Mouse (Mus musculus) stomach, embryonic 16.5 days (tissue): Measurements from ENCODE around the gene Cox4i1. TPM values are rescaled to one million over a fixed set of nuclear protein-coding genes. Genes with fewer than 3 reads are reported as not detected.

Experiments used
- ATAC-seq: fragments of 200-750 bp; cut with Nextera tagmentation; 2 replicates; pipeline ENCODE4 v1.8.0; 2017; ENCODE audit warnings: moderate number of reproducible peaks, moderate TSS enrichment; ENCODE audit not compliant: insufficient read depth, low FRiP score
- H3K27ac ChIP-seq: fragments of 300-500 bp; sonication (generic); 2 replicates; pipeline ENCODE4 v1.5.1; 2014; ENCODE audit warnings: low read length
- H3K27me3 ChIP-seq: fragments of 300-500 bp; sonication (generic); 2 replicates; pipeline ENCODE4 v1.6.1; 2014; ENCODE audit warnings: low read length, control low read depth, mixed read lengths; ENCODE audit not compliant: control insufficient read depth, insufficient read depth
- H3K36me3 ChIP-seq: fragments of 300-500 bp; sonication (generic); 2 replicates; pipeline ENCODE4 v1.6.1; 2014; ENCODE audit warnings: low read length; ENCODE audit not compliant: control insufficient read depth, insufficient read depth
- H3K4me1 ChIP-seq: fragments of 300-500 bp; sonication (generic); 2 replicates; pipeline ENCODE4 v1.6.1; 2014; ENCODE audit warnings: low read length, control low read depth, mixed read lengths; ENCODE audit not compliant: control insufficient read depth, insufficient read depth
- H3K4me2 ChIP-seq: fragments of 300-500 bp; sonication (generic); 2 replicates; pipeline ENCODE4 v1.6.1; 2014; ENCODE audit warnings: low read depth, low read length, mixed read lengths
- H3K4me3 ChIP-seq: fragments of 300-500 bp; sonication (generic); replicated peaks from 2 replicates; pipeline ENCODE4 v1.5.1; 2014; ENCODE audit warnings: mild to moderate bottlenecking, low read length
- H3K9ac ChIP-seq: fragments of 300-500 bp; sonication (generic); 2 replicates; pipeline ENCODE4 v1.6.1; 2014; ENCODE audit warnings: low read length
- H3K9me3 ChIP-seq: fragments of 300-500 bp; sonication (generic); replicated peaks from 2 replicates; pipeline ENCODE4 v1.6.1; 2016; ENCODE audit warnings: low read length, control low read depth; ENCODE audit not compliant: control insufficient read depth
- WGBS: fragments of 180-500 bp; shearing (Covaris S2); extraction: QIAGEN DNeasy Blood & Tissue Kit; methylation state at CpG from one replicate; pipeline ENCODE4 v1.1.7; 2014; 5-methylcytosine and 5-hydroxymethylcytosine counted together
- polyA plus RNA-seq: library from polyadenylated mRNA; unstranded; fragments of >200 nt; fragmentation: Nextera tagmentation; extraction: Ambion mirVana; gene quantifications from 2 replicates; pipeline ENCODE4 v1.2.1, GENCODE M21; 2015

The Cox4i1 gene
- polyA plus RNA-seq, 1 experiment from 2014 or later = 1,163 TPM

DNA sequence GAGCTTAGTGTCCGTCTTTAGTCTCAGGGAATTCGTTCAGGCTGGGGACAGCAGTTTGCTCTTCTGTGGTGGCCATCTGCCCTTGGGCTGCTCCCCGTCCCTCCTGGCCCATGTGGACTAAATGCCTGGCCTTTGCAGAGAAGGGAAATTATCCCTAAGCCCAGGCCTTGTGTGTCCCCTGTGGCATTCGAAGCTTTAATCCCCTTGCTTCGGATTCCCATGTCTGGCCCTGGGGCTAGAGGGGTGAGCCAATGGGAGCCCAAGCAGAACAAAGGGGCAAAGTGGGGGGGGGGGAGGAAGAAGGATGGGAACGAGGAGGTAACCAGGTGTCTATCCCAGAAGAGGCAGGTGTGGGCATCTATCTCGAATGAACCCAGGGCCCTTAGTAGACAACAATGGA, 20.5 kb upstream of the Cox4i1 start, which contains the start of gene 1190005I06Rik:
1190005I06Rik (minus strand) TSS at position 101 of the 400 bp plus-strand sequence.
- no peak within 1 kb of the TSS for H3K4me2 ChIP-seq
- ATAC-seq = no peak
- WGBS = 54% methylated on average over 7 of the region's 7 CpGs

DNA sequence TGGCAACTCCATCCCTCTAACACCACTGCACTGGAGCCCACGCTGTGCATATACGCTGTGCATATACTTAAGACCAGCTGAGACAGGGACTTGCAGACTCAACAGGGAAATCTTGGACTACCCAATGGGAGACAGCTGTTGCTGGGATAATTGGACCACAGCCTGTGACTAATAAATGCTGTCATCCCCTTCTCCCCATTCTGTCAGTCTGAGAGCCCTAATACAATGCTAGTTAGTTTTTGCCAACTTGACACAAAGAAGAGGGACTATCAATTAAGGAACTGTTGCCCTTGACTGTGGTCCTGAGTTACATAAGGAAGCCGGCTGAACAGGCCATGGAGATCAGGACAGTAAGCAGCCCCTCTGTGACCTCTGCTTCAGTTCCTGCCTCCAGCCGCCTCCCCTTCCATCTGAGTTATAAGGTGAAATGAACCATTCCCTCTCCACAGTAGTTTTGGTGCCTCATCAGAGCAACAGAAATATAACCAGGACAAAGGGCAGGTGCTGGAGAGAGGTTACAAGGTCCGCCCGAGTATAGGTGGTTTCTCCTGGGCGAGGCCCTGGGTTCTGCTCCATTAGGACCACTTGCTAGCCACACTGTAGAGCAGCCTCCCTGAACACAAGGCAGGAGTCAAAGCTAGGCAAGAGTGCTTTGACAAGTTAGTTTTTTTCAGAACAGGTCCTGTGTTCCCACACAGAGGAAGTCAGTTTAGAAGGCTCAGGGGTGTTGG, 11.5 kb upstream of the Cox4i1 start:
- Histone ChIP-seq H3K4me1 (no peaks in the 10 kb centered on the region; the same call in 1 of the 2 replicates), H3K36me3 (peaks cover 14% of the 10 kb centered on the region), H3K27ac (no peak overlapping the region), H3K4me3 (no peak overlapping the region), H3K4me2 (no peak overlapping the region), H3K27me3 (no peaks in the 10 kb centered on the region), H3K9ac (no peak overlapping the region), H3K9me3 (no peaks in the 10 kb centered on the region)
- no peak for ATAC-seq
- WGBS = 85% methylated on average over 7 of the region's 7 CpGs

More for the DNA sequence above, 20.5 kb upstream of the Cox4i1 start, which contains the start of gene 1190005I06Rik:
- H3K27ac ChIP-seq = no peak within 1 kb of the TSS
- no peaks in the 10 kb centered on the region for H3K9me3 ChIP-seq
- no peaks in the 10 kb centered on the region for H3K27me3 ChIP-seq
- no peak within 1 kb of the TSS for H3K9ac ChIP-seq
- H3K4me3 ChIP-seq = no peak within 1 kb of the TSS
- H3K4me1 ChIP-seq = no peaks in the 10 kb centered on the region
- H3K36me3 ChIP-seq = no peaks in the 10 kb centered on the region

GRCm38 (mm10) chr8:120657415-120657814, 10.6 kb upstream of the Cox4i1 start:
- Histone ChIP-seq H3K27ac (no peak overlapping the region), H3K4me2 (no peak overlapping the region), H3K4me3 (no peak overlapping the region), H3K9ac (no peak overlapping the region), H3K9me3 (no peaks in the 10 kb centered on the region), H3K27me3 (no peaks in the 10 kb centered on the region), H3K4me1 (no peaks in the 10 kb centered on the region; the same call in 1 of the 2 replicates), H3K36me3 (peaks cover 14% of the 10 kb centered on the region)
- no peak for ATAC-seq
- 82% methylated on average over 8 of the region's 8 CpGs for WGBS

- ATAC-seq = no peak
- no peaks in the 10 kb centered on the region for H3K9me3 ChIP-seq
- H3K9ac ChIP-seq = no peak overlapping the region
- H3K27ac ChIP-seq = no peak overlapping the region
- no peak overlapping the region for H3K4me3 ChIP-seq
- H3K4me1 ChIP-seq = peaks cover 26% of the 10 kb centered on the region
- H3K4me2 ChIP-seq = no peak overlapping the region
- H3K27me3 ChIP-seq = no peaks in the 10 kb centered on the region
- no peaks in the 10 kb centered on the region for H3K36me3 ChIP-seq
- 75% methylated on average over 6 of the region's 6 CpGs for WGBS
Measured at GRCm38 (mm10) chr8:120664566-120664965, 3.5 kb upstream of the Cox4i1 start.

DNA sequence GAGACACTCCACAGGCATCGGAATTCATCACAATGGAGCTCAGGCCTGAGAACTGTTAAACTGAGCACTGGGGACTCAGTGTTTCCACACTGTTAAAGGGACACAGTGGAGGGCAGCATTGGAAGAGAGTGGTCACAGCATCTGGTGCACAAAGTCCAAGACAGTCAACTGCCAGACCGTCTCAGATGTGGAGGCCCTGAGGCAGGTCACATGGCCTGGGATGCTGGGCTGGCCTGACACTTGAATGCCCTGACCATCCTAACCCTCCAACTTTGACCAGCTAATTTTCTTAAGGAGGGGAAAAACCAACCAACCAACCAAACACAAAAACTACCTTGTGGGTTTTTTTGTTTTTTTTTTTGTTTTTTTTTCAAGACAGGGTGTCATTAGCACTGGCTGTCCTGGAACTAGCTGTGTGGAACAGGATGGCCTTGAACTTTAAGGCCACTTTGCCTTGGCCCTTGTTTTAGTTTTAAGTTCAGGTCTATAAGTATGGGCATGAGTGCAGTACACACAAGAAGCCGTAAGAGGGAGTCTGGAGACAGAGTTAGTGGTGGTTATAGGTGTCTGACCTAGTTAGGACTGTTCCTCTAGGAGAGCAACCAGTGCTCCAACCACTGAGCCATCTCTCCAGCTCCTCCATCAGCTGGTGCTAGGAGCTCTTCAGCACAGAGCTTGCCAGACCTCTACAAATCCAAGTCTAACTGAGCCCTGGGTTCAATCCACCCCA, 2.1 kb upstream of the Cox4i1 start:
- Histone ChIP-seq H3K9me3 (no peaks in the 10 kb centered on the region), H3K4me3 (no peak overlapping the region), H3K27ac (no peak overlapping the region), H3K4me2 (peak overlapping the region; percentile 92), H3K27me3 (no peaks in the 10 kb centered on the region), H3K4me1 (peaks cover 26% of the 10 kb centered on the region), H3K36me3 (0 out of 2 replicates have a peak, but pooled peaks cover 2% of the 10 kb centered on the region), H3K9ac (peak overlapping the region; percentile 97)
- 66% methylated on average over 3 of the region's 3 CpGs for WGBS
- ATAC-seq = no peak

DNA sequence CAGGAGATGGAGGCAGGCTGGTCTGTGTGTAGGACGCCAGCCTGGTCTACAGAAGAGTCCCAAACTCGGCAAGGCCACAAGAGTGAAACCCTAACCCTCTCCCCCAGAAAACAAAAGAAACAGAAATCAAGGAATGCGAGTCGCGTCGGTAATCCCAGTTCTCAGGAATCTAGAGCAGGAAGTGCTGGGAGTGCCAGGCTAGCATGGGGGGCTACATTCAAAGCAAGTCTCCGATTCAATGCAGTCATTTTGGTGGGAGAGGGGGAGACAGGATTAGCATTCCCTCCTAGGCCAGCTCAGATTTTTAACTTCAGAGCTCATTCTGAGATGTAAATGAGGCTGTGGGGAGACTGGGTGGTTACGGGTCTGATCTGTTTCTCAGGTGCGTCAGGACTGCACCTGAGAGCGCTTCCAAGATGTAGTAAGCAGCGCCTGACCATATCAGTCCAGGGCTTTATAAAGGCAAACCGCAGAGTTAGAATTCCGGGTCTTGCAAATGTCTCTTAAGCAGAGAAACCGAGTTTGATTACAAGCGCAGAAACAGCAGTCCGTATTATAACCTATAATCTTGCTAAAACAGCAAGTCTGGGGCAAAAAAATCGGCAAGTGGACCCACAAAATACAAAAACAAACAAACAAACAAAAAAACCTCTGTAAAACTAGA, 1.1 kb upstream of the Cox4i1 start:
- Histone ChIP-seq H3K4me3 (peak overlapping the region; percentile 96), H3K4me2 (peak overlapping the region; percentile 92), H3K9me3 (no peaks in the 10 kb centered on the region), H3K4me1 (peaks cover 26% of the 10 kb centered on the region), H3K9ac (peak overlapping the region; percentile 97), H3K27ac (peak overlapping the region; percentile 90; the same call in 1 of the 2 replicates), H3K27me3 (no peaks in the 10 kb centered on the region), H3K36me3 (0 out of 2 replicates have a peak, but pooled peaks cover 4% of the 10 kb centered on the region)
- WGBS = 2% methylated on average over 17 of the region's 17 CpGs
- ATAC-seq = no peak

DNA sequence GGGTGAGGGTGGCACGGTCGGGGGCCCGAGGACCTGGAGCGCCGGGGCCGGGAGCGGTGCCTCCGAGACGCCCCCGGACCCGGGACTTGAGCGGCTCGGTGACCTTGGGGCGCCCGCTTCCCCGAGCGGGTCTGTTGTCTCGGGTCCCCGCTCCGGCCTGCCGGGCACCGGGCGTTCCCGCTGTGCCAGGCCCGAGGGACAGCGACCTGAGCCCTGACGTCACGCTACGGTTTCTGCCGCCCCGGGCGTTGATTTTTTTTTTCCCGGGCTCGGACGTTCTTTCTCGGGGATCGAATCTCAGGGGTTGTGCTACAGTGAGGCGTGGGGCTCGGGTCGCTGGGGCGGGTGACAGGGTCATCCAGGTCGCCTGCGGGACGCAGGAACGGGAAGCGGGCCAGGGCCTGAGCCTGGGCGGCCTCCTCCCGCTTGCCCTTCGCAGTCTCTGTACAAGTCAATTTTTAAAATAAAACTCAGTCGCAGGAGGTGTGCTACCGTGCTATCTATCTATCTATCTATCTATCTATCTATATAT, 418 bp downstream of the Cox4i1 start, which contains the start of gene Emc8:
Emc8 (minus strand) TSS at position 200 of the 532 bp plus-strand sequence.
- H3K4me3 ChIP-seq = peak within 1 kb of the TSS; percentile 96
- peak; percentile 26; the same call in 1 of the 2 replicates for ATAC-seq
- H3K4me2 ChIP-seq = peak within 1 kb of the TSS; percentile 92
- no peaks in the 10 kb centered on the region for H3K9me3 ChIP-seq
- H3K9ac ChIP-seq = peak within 1 kb of the TSS; percentile 97
- WGBS = under 1% methylated on average over 49 of the region's 51 CpGs
- H3K27ac ChIP-seq = peak within 1 kb of the TSS; percentile 90
- peaks cover 10% of the 10 kb centered on the region for H3K36me3 ChIP-seq
- peaks cover 26% of the 10 kb centered on the region for H3K4me1 ChIP-seq
- H3K27me3 ChIP-seq = no peaks in the 10 kb centered on the region

- Histone ChIP-seq H3K36me3 (peaks cover 16% of the 10 kb centered on the region), H3K27ac (no peak overlapping the region), H3K4me3 (no peak overlapping the region), H3K9ac (no peak overlapping the region), H3K27me3 (no peaks in the 10 kb centered on the region), H3K4me2 (no peak overlapping the region), H3K4me1 (peaks cover 7% of the 10 kb centered on the region), H3K9me3 (no peaks in the 10 kb centered on the region)
- no peak for ATAC-seq
- WGBS = 57% methylated on average over 6 of the region's 6 CpGs
Measured at GRCm38 (mm10) chr8:120671775-120672174, 3.8 kb downstream of the Cox4i1 start.
